Mouse (Mus musculus) WW6 (cell line): ENCODE measurements around the gene Cnnm2.
A peak's percentile ranks its signal among the peaks of the same experiment; 100 is the strongest.

ENCODE experiments used
- DNase-seq: peaks from one replicate; pipeline ENCODE4 v3.0.0-alpha.2; 2013; ENCODE audit warnings: low read depth, low spot score

Cnnm2 gene

DNA sequence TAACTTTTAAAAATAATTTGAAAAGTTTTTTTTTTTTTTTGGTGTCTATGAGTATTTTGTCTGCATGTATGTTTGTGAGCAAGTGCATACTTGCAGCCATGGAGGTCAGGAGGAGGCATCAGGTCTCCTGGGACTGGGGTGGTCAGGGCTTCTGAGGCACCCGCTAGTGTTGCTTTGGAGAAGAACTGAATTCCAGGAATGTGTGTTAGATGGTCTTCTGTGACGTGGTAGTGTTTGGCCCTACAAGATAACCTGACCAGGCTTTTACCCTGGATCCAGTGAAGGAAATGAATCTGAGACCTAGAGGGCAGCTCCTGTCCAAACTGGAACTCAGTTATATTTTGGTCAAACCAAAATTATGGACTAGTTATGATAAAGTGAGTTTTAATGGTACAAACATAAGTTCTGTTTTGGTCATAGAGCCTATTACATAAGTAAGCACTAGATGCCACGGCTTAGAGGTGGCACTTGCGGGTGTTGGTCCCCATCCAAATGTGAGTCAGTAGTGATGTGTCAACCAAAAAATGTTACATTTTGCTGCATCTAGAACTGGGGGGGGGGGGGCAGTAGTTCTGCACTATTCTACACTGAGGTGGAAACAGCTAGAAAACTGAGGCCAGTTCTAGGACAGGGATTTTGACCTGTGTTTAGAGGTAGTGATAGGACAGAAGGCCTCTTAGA is 38.6 kb downstream of the Cnnm2 start:
- DNase-seq: no peak

DNA sequence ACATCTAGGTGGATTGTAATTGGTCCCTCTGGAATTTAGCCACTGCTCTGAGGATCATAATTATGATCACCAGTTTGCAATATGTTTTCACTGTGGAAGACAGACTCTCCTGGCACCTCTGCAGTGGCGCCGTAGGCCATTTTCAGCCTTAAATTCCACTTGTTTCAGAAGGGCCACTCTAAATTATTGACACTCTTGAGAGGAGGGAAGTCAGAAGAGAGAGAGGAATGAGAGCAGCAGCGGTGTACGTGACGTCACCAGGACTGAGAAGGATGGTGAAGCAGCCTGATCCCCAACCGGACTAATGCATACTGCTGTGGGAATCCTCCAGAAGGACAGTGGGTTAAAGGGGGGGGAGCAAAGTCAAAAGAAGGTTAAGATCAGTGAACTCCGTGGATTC is 40.1 kb downstream of the Cnnm2 start:
- no peak for DNase-seq

DNA sequence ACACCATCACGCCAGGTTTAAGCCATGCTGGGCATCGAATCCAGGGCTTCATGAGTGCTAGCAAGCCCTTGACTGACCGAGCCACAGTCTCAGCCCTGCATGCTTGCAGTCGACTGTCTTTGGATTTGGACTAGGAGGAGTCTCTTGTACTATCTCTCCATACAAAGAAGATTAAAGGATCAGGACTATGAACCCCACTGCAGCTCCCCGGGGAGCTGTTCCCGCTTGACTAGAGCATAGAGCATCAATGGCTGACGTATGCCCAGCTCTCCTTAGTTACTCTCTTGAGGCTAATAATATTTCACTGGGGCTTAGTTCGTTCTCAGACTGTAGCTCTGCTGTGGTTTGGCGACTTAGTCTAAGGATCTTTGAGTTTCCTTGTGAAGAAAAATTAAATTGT is 40.9 kb downstream of the Cnnm2 start:
- no peak for DNase-seq

DNA sequence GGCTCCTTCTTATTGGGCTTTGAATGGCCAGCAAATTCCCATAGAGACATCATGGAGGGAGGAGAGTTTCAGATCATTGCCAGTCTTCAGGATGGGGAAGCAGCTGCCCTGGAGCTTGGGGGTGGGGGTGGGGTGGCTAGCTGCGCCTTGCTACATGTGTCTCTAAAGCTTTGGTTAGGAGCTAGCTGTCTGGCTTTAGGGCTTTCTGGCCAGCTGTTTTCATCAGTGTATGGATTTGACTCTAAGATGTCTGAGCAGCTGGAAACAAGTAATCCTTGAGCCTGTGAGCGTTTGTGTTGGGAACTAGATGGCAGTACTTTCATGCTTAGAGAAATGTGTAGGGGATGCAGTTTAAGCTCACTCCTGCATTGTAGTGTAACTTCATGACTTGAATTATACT is 42.3 kb downstream of the Cnnm2 start:
- DNase-seq: no peak

DNA sequence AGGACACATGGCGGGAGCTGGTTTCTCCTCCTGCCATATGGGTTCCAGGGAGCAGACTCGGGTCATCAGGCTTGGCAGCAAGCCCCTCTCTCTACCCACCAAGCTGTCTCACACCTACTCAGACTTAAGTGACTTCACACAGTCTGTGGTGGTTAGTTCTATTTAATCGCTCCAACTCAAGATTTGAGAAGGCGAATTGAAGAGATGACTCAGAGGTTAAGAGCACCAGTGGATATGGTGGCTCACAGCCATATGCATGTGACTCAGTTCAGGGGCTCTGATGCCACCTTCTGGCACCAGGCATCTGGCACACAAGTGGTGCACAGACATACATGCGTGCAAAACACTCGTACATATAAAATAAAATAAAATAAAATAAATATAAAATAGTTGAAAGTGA is 43.4 kb downstream of the Cnnm2 start:
- DNase-seq: no peak

DNA sequence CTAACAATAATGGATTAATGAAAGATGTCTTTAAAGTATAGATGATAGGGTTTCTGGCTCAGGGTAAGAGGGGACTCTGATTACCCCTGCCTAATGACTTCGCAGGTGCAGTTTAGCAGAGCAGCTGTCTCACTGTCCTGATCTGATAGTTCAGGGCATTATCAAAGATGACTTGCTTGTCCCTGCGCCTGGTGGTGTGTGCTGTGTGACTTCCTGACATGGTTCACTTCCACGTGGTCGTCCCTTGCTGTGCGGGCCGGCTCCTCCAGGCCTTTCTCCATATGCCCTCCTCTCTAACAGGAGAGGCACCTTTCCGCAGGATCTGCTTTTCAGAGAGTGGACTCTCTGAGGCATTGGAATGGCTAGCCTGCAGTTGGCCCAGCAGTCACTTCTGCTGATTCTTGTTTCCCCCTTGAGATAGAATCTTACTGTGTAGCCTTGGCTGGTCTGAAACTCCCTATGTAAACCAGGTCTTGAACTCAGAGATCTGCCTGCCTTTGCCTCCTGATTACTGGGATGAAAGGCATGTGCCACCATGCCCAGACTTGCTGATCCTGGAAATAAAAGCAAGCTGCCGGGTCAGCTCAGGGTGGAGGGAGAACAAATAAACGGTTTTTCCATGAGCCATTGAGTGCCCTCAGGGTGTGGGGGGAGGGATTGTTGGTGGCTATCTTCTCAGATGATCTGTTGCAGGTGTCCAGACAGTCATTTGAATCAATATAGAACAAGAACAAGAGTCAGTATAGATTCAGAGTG is 44.7 kb downstream of the Cnnm2 start:
- DNase-seq: no peak

DNA sequence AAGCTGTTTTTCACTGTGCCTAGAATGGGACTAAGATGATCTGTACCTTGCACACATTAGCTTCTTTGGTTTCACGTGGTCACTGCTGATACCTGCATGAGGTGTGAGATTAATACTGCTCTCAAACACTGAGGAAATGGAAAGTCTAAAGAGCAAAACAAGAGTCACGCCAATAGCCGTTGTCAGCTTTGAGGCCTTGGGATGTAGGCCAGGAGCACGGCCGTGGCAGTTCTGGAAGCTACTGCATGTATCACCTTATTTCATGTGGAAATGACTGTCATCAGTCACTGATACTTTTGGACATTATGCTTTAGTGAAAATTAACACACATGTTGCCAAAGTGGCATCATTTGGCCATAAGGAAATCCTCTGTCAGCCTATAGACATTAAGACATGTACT is 46.9 kb downstream of the Cnnm2 start:
- no peak for DNase-seq

DNA sequence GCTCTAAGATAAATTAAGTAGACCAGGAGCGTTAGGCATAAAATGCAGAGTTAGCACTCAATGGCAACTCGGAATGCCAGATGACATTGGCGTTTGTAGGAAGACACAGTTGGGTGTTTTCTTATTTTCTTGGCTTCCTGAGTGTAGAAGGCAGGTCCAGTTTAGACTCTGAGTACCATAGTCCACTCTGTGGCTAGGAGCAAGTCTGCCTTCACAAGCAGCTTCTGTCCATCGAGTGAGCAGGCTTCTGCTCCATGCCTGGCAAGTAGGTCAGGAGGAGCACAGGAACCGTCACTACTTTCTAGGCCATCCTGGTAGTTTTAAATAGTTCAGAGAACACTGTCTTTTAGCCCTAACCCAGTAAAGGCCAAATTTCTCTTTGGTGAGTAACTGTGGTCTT is 47.6 kb downstream of the Cnnm2 start:
- no peak for DNase-seq

DNA sequence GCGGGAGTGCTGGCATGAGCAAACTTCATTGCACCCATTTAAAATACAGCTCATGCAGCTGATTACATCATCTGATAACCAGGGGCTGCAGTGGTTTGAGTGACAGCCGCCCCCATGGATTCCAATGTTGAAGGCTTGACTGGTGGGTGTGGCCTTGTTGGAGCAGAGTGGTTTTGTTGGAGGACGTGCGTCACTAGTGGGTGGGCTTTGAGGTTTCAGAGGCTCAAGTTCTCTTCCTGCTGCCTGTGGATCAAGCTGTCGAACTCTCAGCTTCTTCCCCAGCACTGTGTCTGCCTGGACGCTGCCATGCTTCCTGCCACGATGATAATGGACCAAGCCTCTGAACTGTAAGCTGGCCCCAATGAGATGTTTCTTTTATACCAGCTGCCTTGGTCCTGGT is 57.9 kb downstream of the Cnnm2 start:
- peak; percentile 36 for DNase-seq

DNA sequence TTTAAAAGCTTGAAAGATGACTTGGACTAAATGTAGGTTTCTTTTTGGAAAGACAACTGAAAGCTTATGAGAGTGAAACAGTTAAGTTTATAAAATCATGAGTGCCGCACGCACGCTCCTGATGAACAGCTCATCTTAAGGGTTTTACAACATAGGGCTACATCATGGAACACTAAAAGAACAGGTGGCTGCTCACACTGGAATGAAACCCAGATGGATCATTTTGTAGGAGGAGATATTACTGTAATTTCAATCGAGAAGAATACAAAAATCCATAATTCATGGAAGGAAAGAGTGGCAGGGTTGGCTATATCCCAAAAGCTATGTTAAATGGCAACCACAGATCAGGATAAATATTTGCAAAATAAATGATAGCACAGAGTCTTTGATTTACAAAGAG is 61.1 kb downstream of the Cnnm2 start:
- DNase-seq: no peak

DNA sequence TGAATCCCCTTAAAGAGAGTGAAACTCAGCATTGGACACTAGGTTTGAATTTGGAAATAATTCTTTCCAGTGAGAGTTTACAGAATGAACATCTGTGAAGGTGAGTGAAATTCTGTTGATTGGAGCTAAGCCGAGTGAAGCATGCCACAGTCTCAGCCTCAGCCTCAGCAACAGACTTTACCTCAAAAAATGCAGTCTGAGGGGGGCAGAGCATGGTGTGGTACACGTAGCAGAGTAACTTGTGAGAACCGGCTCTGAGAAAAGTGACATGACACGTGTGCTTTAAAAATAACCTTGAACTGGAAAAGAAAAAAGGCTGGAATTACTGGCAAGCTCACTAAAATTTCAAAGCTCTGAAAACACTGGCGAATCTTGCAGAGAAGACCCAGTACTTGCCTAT is 62.4 kb downstream of the Cnnm2 start:
- DNase-seq: no peak

DNA sequence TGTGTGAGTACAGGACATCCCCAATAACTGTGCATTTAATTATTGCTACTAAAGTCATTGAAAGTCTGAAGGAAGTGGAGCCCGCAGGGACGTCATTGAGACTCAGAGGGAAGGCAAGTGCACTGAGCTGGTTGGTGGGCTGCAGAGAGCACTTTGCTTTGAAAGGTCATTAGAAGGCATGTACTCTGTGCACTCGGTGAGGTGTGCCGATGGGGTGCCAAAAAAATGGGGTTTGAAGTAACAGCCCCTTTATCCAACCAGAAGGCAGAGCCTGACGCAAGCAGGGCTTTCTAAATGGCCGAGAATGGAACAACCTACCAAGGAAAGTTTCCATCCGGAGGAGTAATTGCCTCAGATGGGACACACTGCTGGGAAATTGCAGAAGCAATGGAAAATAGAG is 63.5 kb downstream of the Cnnm2 start:
- DNase-seq: no peak

DNA sequence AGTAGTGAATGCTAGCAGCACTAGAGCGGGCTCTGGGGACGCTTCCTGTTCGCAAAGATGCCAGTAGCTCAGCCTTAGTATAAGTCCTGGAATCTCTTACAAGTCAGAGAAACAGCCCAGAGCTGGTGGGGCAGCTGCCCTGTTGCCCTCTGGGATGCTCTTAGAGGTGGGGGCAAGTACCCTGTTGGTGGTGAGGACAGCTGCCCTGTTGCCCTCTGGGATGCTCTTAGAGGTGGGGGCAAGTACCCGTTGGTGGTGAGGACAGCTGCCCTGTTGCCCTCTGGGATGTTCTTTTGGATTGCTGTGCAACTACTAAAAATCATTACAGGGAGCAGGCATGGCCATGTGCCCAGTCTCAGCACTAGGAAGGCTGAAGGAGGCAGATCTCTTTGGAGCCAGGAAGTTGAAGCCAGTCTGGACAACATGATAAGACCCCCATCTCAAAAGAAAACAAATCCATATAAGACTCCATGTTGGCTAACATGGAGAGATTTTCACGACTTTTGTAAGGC is 66.3 kb downstream of the Cnnm2 start:
- DNase-seq: no peak

DNA sequence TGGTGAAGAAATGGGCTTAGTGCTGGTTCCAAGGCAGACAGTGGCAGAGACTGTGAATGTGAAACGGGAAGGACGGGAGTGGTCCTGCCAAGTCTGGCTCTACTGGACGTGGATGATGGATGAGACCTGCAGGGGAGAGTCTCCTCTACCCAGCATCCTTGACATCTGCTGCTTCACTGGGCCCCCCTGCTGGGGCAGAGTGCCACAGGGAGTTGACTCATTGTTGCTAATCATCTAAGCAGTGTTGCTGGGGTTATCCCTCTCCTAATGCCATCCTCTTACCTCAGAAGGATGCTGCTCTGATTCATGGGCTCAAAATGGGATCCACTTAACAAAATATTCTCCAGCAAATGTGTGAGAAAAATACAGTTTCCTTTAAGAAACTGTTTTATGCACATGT is 67.6 kb downstream of the Cnnm2 start:
- no peak for DNase-seq

DNA sequence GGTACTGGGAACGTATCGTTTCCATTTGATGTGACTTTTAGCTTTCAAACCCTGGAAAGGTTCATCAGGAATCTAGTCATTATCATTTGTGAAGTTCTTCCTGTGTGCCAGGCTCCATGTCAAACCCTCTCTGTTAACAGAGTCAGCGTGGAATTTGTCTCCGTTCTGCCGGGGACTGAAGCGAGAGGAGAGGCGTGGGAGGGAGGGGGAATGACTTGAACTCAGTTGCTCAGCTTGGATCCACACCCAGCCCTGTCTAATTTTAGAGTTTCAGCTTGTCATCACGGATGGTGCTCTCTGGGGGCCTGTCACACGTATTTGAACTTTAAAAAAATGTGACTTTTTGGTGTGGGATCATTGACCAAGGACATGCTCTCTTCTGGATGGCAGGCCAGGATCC is 70.0 kb downstream of the Cnnm2 start:
- DNase-seq: no peak

DNA sequence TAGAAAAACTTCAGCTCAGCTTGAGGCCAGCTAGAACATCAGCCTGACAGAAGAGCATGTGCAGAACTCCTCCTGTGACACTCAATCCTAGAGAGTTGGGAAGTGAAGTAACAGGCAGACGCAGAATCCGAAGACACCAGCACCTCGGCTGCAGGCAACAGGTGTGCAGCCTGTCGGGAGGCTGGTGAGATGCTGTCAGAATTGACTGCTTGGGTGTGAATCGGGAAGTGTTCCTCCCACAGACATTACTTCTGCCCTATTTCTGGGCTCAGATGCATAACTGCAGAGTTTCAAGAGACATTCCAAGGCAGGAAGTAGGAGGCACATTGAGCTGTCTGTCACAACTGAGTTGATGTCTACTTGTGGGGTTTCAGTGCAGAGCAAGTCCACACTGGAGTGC is 72.9 kb downstream of the Cnnm2 start:
- DNase-seq: no peak

DNA sequence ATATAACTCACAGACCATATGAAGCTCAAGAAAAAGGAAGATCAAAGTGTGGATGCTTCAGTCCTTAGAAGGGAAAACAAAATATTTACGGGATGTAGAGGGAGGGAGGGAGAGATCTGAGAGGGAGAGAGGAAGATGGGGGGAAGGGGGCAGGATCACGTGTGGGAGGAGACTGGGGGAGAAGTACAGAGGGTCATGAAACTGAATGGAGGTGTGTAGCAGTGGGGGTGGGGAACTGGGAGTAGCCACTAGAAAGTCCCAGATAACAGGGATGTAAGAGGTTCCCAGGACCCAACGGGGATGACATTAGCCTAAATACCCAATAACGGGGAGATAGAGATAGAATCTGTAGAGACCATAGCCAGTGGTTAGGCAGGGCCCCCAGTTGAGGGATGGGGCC is 73.9 kb downstream of the Cnnm2 start:
- DNase-seq: no peak

DNA sequence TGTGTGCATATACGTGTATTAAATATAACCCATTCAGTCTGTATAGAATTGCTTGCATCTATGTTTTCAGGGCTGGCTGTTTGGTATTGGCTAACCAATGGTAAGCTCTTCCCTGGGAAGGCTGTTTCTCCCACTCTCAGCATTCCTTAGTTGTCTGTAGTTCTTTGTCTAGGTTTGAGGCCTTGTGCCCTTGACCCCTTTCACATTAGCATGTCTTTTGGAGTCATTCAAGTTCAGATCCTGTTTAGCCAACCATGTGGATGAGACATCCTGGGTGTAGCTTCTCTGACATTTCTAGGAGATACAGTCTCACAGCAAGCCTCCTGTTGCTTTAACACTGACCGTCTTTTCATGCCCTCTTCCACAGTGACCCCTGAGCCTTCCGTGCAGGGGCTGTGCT is 74.7 kb downstream of the Cnnm2 start:
- DNase-seq: peak; percentile 49

DNA sequence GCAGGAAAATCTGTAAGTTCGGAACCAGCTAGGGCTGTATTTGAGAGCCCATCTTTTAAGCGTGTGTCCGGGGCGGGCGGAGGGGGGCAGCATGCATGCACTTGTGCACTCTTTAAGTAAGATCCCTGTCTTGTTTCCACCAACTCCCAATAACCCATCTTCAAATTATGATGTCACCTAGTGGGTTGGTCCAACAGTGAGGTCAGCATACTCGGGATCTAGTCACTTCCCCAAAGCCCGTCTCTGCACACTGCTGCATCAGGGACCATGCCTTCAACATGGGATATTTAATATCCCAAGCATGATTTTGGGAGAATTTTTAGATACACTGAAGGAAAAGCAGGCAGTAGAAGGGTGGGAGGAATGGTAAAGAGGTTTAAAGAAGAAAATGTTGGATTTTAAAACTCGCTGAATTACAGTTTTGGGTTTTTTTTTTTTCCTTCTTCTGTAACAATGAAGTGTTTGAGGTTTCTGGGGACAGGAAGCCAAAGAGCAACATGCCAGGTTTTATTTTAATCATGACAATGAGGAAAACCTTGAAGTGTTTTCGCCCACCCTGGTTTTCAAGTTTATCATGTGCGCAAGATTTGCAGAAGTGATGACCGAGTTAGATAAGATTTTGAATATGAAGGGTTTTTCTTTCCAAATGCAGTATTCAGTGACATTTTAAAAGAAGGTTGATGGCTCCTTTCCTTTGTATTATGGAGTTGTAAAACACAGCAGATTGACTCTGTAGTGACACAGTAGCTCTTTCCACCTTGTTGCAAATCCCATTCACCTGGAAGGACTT is 76.1 kb downstream of the Cnnm2 start:
- no peak for DNase-seq

DNA sequence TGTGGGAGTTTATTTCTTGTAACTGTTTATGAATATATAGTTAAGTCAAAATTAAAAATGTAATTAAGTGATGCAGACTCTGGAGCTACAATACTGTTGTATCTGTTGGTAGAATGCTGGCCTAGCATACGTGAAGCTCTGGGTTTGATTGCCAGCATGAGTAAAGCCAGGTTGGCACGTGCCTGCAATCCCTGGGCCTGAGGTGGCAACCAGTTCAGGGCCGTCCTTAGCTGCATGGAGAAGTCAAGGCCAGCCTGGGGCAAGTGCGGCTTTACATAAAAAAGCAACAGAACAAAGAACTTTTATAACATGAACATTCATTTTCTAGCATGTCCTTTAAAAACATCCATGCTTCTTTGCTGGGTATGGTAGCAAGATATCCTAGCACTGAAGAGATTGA is 79.6 kb downstream of the Cnnm2 start:
- DNase-seq: no peak

DNA sequence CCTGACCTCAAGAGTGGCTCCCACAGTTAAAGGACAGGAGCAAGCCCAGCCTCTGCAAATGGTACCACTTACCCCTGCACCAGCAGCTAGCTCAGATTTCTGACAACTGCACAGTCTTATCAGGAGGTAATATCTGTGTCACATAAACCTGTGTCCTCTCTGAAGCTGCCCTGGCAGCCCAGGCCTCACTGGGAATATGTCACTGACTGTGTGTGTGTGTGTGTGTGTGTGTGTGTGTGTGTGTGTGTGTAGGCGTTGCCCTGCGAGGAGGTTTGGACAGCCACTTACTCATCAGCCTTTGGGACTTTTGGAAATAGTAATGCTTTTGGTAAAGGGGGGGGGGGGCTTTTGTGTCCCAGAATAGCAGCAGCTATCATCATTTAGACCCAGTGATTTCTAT is 81.6 kb downstream of the Cnnm2 start:
- no peak for DNase-seq

DNA sequence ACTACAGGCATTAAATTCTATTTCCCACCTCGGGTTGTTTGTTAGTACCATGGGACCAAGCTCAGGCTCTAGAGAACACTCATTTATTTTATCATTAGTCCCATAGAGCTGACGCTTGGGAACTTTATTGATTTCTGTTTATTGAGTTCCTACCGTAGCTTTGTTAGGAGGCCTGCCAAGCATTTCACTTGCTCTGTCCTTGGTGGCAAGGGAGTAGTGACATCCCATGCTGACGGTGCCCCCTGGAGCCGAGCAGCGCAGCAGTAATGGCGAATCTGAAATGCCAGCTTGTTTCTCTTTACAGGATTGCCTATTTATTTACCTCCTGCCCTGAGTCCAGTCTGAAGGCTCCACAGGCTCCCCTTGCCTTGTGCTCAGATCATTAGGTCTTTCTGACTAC is 84.7 kb downstream of the Cnnm2 start:
- DNase-seq: no peak

DNA sequence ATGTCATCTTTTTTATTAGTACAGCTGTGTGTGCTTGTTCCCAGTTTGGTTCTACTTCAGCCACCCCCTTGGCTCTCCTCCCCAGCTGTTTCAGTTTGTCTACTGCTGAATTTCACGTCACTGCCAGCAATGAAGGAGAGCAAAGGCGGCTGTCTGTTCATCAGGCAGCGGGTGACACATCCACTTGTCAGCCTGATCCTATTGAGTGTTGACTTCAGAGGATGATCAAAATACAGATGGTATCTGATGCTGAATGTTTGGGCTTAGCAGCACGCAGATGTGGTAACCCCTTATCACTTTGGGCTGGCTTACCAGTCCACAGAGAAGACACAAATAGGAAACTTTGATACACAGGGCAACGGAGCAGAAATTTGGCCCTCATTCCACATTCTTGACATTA is 85.1 kb downstream of the Cnnm2 start:
- DNase-seq: no peak
